Mouse (Mus musculus): ENCODE data around the gene C1qc.

DNA sequence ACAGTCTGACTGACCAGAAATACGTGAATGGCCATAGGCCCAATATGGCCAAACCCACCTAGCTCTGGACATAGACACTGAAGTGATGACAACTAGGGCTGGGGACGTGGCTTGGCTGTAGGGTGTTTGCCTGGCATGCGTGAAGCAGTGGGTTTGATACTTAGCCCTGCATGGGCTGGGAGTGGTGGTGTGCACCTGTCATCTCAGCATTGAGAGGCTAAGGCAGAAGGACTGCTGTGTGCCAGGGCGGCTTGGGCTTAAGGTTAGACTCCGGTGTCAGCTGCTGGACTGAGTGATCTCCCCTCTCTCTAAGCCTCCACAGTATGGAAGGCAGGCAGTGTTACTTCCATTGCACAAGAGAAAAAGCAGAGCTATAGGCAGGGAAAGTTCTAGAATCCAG lies 45.1 kb upstream of the C1qc start:
- no peak for TF ChIP-seq POLR2A (IDR thresholded peaks at IDR 0.05; ENCODE audit: borderline replicate concordance, low read depth, low read length)
- no peak for TF ChIP-seq CTCF (IDR thresholded peaks at IDR 0.05; ENCODE audit: low read depth, low read length)

All from bone marrow macrophage, adult 2 months (primary cell).